Mouse (Mus musculus) limb, embryonic 14.5 days (tissue): ENCODE measurements at regions not wholly inside any gene's neighbourhood (a gene's known extent, or its start where the extent isn't known, plus 50 kb on each side); places are given as distances from the start of the nearest gene placed in this dataset.

Experiments used
- ATAC-seq: fragments of 200-750 bp; cut with Nextera tagmentation; 2 replicates; pipeline ENCODE4 v1.8.0; 2017; ENCODE audit warnings: low read depth, moderate number of reproducible peaks, moderate TSS enrichment; ENCODE audit not compliant: low FRiP score
- DNase-seq: peaks from one replicate; pipeline ENCODE4 v3.0.0-alpha.2; 2015; ENCODE audit warnings: low spot score
- H3K27ac ChIP-seq: fragments of 300-500 bp; sonication (generic); replicated peaks from 2 replicates; pipeline ENCODE4 v1.5.1; 2014; ENCODE audit warnings: low read depth, mild to moderate bottlenecking, low read length, moderate library complexity, mixed read lengths
- H3K27me3 ChIP-seq: fragments of 300-500 bp; sonication (generic); 2 replicates; pipeline ENCODE4 v1.6.1; 2014; ENCODE audit warnings: low read length, mixed read lengths; ENCODE audit not compliant: control insufficient read depth, insufficient read depth
- H3K36me3 ChIP-seq: fragments of 300-500 bp; sonication (generic); 2 replicates; pipeline ENCODE4 v1.6.1; 2014; ENCODE audit warnings: mild to moderate bottlenecking, low read length, moderate library complexity, mixed read lengths; ENCODE audit not compliant: control insufficient read depth, insufficient read depth
- H3K4me1 ChIP-seq: fragments of 300-500 bp; sonication (generic); 2 replicates; pipeline ENCODE4 v1.6.1; 2014; ENCODE audit warnings: antibody characterized with exemption, low read length, mixed read lengths; ENCODE audit not compliant: control insufficient read depth, insufficient read depth
- H3K4me2 ChIP-seq: fragments of 300-500 bp; sonication (generic); replicated peaks from 2 replicates; pipeline ENCODE4 v1.6.1; 2014; ENCODE audit warnings: low read depth, mild to moderate bottlenecking, low read length, moderate library complexity; ENCODE audit not compliant: severe bottlenecking
- H3K4me3 ChIP-seq: fragments of 300-500 bp; sonication (generic); replicated peaks from 2 replicates; pipeline ENCODE4 v1.5.1; 2014; ENCODE audit warnings: low read length
- H3K9ac ChIP-seq: fragments of 300-500 bp; sonication (generic); 2 replicates; pipeline ENCODE4 v1.6.1; 2014; ENCODE audit warnings: mild to moderate bottlenecking, low read depth, low read length, moderate library complexity; ENCODE audit not compliant: severe bottlenecking
- H3K9me3 ChIP-seq: fragments of 300-500 bp; sonication (generic); 2 replicates; pipeline ENCODE4 v1.6.1; 2016; ENCODE audit warnings: low read length; ENCODE audit not compliant: control insufficient read depth
- POLR2A ChIP-seq: fragments of 200-500 bp; IDR thresholded peaks from 2 replicates; pipeline ENCODE4 v1.8.0; 2012; ENCODE audit warnings: inconsistent platforms, mild to moderate bottlenecking, moderate library complexity, borderline replicate concordance; ENCODE audit not compliant: insufficient read depth, insufficient read length; ENCODE audit errors: extremely low read depth
- WGBS: fragments of 180-500 bp; shearing (Covaris S2); extraction: QIAGEN DNeasy Blood & Tissue Kit; methylation state at CpG from one replicate; pipeline ENCODE4 v1.1.7; 2014; 5-methylcytosine and 5-hydroxymethylcytosine counted together

DNA sequence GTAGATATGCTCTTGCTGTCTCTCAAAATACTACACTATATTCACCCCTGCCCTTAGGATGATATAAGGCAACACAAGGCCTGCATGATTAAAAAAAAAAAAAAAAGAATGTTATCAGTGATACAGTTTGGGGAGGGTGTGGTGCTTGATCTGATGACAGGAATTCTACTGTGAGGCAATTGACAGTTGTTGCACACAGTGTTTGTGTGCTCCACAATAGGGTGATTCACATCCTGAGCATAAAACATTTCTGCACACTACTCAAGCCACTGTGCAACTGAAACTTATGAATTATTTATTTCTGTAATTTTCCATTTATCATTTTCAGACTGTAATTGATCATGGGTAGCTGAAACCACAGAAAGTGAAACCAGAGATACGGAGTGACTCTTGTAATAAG lies 277.2 kb upstream of the Adgrl4 start:
- H3K4me1 ChIP-seq: no peaks in the 10 kb centered on the region
- H3K27me3 ChIP-seq: no peaks in the 10 kb centered on the region
- H3K4me2 ChIP-seq: no peak overlapping the region
- no peak overlapping the region for H3K27ac ChIP-seq
- DNase-seq (no peak), ATAC-seq (no peak)
- H3K9ac ChIP-seq: no peak overlapping the region
- 87% methylated on average over 1 of the region's 1 CpGs for WGBS
- no peak overlapping the region for H3K4me3 ChIP-seq
- no peak for TF ChIP-seq POLR2A
- H3K9me3 ChIP-seq: no peaks in the 10 kb centered on the region
- H3K36me3 ChIP-seq: no peaks in the 10 kb centered on the region

DNA sequence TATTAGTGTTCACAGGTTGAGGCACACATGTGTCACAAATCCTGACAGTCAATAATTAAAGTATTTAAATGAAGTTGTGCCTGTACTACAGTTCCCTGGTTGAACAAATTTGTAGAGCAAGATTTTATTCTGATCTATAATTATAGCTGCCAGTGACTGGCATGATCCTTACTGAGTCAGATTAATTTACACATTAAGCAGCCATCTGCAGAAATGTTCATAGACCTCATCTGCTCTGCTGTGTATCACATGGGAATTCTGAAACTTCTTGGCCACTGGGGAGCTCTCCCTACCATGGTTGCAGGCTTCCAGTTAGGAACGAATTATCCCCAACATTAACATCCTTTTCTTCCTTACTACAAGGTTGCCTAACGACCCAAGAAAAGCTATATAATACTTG lies 255.6 kb upstream of the Adgrl4 start:
- H3K4me1 ChIP-seq: no peaks in the 10 kb centered on the region
- ATAC-seq (no peak), DNase-seq (no peak)
- TF ChIP-seq POLR2A: no peak
- no peaks in the 10 kb centered on the region for H3K9me3 ChIP-seq
- no peaks in the 10 kb centered on the region for H3K27me3 ChIP-seq
- WGBS: 36% methylated on average over 2 of the region's 2 CpGs
- no peaks in the 10 kb centered on the region for H3K36me3 ChIP-seq
- H3K27ac ChIP-seq: no peak overlapping the region
- no peak overlapping the region for H3K4me2 ChIP-seq
- no peak overlapping the region for H3K9ac ChIP-seq
- H3K4me3 ChIP-seq: no peak overlapping the region

DNA sequence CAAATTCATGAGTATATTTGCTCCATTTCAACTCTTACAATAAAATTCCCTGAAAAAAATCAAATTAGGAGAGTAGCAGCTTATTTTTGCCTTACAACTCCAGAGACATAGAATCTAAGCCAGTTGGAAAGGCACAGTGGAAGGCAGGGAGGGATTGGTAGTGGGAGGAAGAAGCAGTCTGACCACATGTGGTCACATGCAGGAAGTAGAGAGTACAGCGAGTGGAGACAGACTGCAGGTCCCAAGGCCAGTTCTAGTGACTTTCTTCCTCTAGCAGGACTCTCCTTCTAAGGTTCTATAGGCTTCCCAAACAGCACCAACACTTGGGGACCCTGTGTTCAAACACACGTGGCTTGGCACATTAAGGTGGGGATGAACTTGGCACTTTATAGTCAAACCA lies 245.6 kb upstream of the Adgrl4 start:
- no peak for ATAC-seq
- H3K9me3 ChIP-seq: no peaks in the 10 kb centered on the region
- WGBS: 72% methylated on average over 2 of the region's 2 CpGs

DNA sequence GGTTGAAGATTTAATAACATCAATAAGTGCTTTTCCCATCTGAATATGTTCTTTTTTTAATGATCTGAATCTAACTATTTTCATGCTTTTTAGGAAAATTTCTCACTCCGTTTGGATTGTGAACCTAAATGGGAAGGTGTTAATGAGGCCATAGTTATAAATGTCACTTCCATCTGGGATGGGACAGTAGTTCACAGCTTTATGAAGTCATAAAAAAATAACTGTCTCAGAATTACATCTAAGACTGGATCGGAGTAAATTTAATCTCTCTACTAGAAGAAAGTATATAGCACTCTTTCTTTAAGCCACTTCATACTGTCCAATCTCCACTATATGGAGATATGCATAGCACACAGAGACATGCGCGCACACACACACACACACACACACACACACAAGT lies 226.7 kb upstream of the Adgrl4 start:
- Histone ChIP-seq H3K4me2 (no peak overlapping the region), H3K4me1 (no peaks in the 10 kb centered on the region), H3K27ac (no peak overlapping the region), H3K9ac (no peak overlapping the region), H3K9me3 (no peaks in the 10 kb centered on the region), H3K27me3 (no peaks in the 10 kb centered on the region), H3K36me3 (no peaks in the 10 kb centered on the region), H3K4me3 (no peak overlapping the region)
- DNase-seq: no peak
- no peak for TF ChIP-seq POLR2A
- WGBS: 67% methylated on average over 4 of the region's 4 CpGs
- ATAC-seq: no peak

More for the DNA sequence above, 245.6 kb upstream of the Adgrl4 start:
- Histone ChIP-seq H3K4me2 (no peak overlapping the region), H3K4me3 (no peak overlapping the region), H3K4me1 (no peaks in the 10 kb centered on the region), H3K9ac (no peak overlapping the region), H3K27me3 (no peaks in the 10 kb centered on the region), H3K27ac (no peak overlapping the region), H3K36me3 (no peaks in the 10 kb centered on the region)
- TF ChIP-seq POLR2A: no peak
- DNase-seq: no peak

DNA sequence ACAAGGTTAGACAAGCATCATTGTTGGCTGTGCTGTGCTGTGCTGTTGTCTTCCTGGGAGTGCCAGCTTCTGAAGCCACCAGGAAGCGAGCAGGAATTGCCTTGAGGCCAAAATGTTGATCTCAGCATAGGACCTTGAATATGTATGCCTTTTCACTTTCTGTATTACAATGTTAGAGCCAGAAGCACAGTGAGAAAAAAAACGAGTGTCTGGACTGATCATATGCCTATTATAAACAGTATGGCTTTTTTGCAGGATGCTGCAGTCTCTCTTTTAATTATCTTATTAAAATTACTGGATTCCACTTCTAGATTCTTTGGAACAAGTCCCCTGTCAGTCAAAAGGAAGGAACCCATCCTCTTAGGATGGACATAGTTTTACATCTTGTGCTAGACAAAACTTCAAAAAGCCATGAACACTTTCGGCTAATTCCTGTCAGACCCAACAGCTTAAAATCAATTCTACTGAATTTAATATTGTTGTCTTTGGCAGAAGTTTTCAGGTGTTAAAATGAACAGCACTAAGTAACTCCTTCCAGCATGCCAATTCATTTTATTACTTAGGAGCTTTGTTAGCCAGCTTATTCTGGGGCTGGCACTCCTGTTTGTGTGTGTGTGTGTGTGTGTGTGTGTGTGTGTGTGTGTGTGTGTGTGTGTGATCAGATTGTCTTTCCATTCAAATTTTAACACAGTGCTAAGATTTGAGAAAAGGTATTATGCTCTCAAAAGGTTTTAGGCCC lies 220.8 kb upstream of the Adgrl4 start:
- Histone ChIP-seq H3K4me3 (no peak overlapping the region), H3K36me3 (no peaks in the 10 kb centered on the region), H3K9me3 (no peaks in the 10 kb centered on the region), H3K4me1 (no peaks in the 10 kb centered on the region), H3K9ac (no peak overlapping the region), H3K4me2 (no peak overlapping the region), H3K27me3 (no peaks in the 10 kb centered on the region), H3K27ac (no peak overlapping the region)
- TF ChIP-seq POLR2A: no peak
- DNase-seq (no peak), ATAC-seq (no peak)
- WGBS: 54% methylated on average over 3 of the region's 3 CpGs
